Mouse (Mus musculus) heart, postnatal 0 days (tissue): ENCODE data around the gene Nynrin.

Experiments
- CTCF ChIP-seq: IDR thresholded peaks from 2 replicates; pipeline ENCODE4 v1.5.1; 2016; ENCODE audit warnings: antibody characterized with exemption, control low read depth, low read depth
- EP300 ChIP-seq: IDR thresholded peaks from 2 replicates; pipeline ENCODE4 v1.6.1; 2016; ENCODE audit warnings: antibody characterized with exemption, low read depth

DNA sequence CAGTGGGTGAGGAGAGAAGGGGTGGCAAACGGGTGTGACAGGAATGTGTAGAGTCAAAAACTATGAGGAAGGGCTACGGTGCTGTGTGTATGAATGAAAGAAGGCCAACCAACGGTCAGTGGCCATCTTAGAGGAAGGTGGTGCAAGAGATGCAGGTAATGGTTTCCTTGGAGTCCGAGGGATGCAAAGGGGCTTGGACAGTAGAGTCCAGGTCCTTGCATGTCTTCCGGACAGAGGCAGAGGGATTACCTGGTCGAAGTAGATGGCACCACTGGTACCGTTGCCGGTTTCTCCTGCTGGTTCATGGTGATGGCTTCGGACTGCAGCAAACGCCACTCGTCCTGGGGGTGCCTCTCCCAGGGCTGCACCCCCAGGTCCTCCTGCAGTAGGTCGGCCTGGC lies 29.9 kb downstream of the Nynrin start:
- TF ChIP-seq EP300 (no peak), CTCF (no peak)
